Mouse (Mus musculus) megakaryocyte, adult 5-6 weeks (primary cell): ENCODE measurements around the gene Kcnk5. TPM values are rescaled to one million over a fixed set of nuclear protein-coding genes. Genes with fewer than 3 reads are reported as not detected.

Experiments used
- ATAC-seq: 2 replicates; pipeline ENCODE4 v1.8.0; 2016; ENCODE audit warnings: mild to moderate bottlenecking, inconsistent platforms; ENCODE audit not compliant: poor library complexity, severe bottlenecking
- total RNA-seq, 2 experiments: library from RNA; stranded (forward) in 1 of 2; stranded (reverse) in 1 of 2; fragments of 153-499, 151-499 nt in 1 of 2; fragments of 221-1000, 200-1000 nt in 1 of 2; gene quantifications; 2 replicates each; pipeline versions ENCODE4 v1.2.3 to v1.2.4; 2015 to 2017

The Kcnk5 gene
- total RNA-seq, 2 experiments from 2014 or later, result 0.13 to 0.22 TPM

DNA sequence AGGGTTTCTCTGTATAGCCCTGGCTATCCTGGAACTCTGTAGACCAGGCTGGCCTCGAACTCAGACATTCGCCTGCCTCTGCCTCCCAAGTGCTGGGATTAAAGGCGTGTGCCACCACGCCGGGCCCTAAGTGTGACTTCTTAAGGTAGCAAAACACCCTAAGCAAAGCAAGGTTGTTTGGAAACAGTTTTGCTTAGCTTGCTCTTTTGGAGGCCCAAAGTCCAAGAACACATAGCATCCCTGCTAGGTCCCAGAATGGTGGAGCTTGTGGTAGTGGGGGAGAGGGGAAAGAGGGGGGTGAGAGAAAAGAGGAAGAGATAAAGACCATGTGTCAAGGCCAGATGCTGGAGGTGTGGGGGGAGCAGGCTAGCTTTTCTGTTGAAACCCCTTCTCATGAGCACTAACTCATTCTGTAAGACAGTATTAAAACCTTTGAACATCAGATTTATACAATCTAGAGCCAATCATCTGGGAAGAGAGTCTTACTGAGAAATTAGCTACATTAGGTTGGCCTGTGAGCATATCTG, 21.1 kb upstream of the Kcnk5 start:
- no peak for ATAC-seq

- ATAC-seq, result no peak
Measured at GRCm38 (mm10) chr14:20201066-20201683, 19.6 kb upstream of the Kcnk5 start.

GRCm38 (mm10) chr14:20193103-20193715, 11.6 kb upstream of the Kcnk5 start:
- ATAC-seq, result no peak

GRCm38 (mm10) chr14:20191136-20191735, 9.6 kb upstream of the Kcnk5 start:
- ATAC-seq, result no peak

DNA sequence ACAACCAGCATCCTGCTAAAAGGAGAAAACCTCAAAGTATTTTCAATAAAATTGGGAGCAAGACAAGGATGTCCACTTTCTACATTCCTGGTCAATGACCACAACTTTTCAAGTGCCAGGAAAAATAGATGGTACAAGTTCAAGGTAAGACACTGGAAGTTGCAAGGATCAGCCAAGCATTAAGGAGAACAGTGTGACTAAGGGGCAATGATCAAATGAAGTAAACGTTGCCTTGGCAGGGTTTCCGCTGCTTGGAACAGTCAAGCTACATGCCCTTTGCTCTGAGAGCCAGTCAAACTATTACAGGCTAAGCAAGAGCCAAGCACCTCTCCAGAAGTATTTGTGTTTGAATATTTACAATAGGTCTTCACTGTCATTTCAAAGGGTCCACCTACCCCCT, 8.1 kb upstream of the Kcnk5 start:
- no peak for ATAC-seq

- ATAC-seq, result no peak
Measured at GRCm38 (mm10) chr14:20185426-20185825, 3.8 kb upstream of the Kcnk5 start.

- ATAC-seq, result no peak
Measured at GRCm38 (mm10) chr14:20183701-20184100, 2.1 kb upstream of the Kcnk5 start.

DNA sequence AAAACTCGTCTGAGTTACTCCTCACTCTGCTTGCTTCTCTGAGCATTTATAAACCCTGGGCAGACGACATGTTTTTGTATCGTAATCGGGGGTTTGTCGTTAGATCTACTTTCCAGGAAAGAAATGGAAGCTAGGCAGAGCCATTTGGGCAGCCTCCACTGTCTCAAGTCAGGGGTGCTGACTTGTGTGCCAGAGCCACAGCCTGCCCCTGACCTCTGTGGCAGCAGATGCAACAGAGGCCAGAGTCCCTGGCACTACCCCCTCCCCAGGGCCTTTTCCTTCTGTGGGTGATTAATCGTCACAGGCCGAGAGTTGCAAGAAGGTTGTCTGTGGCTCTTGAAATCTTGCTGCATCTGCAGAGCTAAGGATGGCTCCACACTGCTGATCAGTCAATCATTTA, 987 bp upstream of the Kcnk5 start:
- ATAC-seq, result no peak

- 0 out of 2 replicates have a peak, but pooled peaks have one; percentile 26 for ATAC-seq
Measured at GRCm38 (mm10) chr14:20180751-20181162, 852 bp downstream of the Kcnk5 start.

- ATAC-seq, result no peak
Measured at GRCm38 (mm10) chr14:20180304-20180703, 1.3 kb downstream of the Kcnk5 start.

- ATAC-seq, result no peak
Measured at GRCm38 (mm10) chr14:20179731-20180280, 1.8 kb downstream of the Kcnk5 start.

DNA sequence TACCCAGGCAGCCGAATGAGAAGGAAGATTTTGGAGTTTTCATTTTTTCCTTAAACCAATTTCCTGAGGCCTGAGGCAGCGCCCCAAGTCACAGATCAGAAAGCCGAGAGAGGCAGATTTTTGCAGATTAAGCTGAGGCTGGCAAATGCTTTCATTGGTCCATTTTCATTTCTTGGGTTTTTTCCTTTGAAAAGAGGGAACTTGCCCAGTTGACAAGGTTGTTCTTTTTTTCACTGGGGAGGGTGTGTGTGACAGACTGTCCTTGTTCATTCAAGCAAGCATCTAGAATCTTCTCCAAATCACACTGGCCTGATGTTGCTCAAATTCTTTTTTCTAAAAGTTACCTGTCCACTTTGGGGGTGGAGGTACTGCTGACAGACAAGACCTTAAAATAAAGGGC, 2.5 kb downstream of the Kcnk5 start:
- ATAC-seq, result no peak

DNA sequence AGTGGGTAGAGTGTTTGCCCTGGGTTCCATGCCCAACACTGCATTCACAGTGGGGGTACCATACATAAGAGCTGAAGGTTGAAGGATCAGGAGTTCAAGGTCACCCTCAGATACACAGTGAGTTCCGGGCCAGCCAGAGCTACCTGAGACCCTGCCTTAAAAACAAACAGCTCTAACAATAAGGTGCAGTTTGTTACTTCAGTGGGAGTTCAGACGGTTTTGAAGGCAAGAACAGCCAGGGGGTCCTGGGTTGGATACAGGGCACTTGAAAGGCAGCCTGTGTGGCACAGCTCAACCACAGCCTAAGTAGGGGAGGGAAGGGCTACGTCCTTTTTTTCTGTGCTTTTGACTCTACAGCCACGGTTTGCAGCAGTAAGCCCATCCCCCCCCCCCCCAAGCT, 3.0 kb downstream of the Kcnk5 start:
- no peak for ATAC-seq

DNA sequence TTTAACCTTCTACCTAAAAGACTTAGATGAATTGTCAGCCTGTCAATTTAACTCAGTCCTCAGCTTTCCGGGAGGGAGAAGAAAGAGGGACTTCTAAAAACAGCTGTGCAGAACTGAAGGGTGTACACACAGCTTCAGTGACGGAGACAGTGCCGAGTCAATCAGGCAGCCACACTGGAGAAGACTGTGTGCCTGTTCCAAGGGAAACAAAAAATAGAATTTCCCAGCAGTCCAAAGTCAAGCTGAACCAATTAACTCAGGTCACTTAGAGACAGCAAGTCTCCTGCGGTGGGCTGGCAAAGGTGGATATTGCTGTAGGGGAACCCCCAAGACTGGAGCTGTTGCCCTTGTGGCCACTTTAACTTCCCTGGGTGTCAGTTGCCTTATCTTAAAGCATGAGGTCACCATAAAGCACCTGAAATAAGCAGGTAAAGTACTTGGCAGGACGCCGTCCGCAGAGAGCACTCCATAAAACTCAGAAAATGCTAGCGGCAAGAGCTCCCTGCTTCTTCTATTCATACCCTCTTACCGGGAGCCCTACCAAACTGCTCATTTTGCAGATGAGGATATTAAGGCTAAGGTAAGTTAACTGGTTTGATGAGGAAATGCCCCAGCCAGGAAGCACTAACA, 4.0 kb downstream of the Kcnk5 start:
- no peak for ATAC-seq

- ATAC-seq, result no peak
Measured at GRCm38 (mm10) chr14:20175705-20176104, 5.9 kb downstream of the Kcnk5 start.

- ATAC-seq, result no peak
Measured at GRCm38 (mm10) chr14:20175114-20175513, 6.5 kb downstream of the Kcnk5 start.

DNA sequence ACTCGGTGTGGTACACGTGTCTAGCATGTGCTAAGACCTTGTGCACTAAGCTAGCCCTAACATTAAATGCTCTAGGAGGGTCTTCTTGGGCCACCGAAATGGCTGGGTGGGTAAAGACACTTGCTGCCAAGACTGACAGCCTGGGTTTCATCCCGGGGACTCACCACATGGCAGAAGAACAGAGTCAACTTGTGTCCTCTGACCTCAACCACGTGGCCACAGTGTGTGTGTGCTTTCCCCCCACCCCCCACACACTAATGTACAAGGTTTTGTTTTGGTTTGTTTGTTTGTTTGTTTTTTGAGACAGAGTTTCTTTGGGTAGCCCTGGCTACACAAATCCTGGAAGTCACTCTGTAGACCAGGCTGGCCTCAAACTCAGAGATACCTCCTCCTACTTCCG, 6.9 kb downstream of the Kcnk5 start:
- no peak for ATAC-seq

GRCm38 (mm10) chr14:20173873-20174490, 7.6 kb downstream of the Kcnk5 start:
- no peak for ATAC-seq

GRCm38 (mm10) chr14:20172924-20173323, 8.7 kb downstream of the Kcnk5 start:
- no peak for ATAC-seq

GRCm38 (mm10) chr14:20172509-20172908, 9.1 kb downstream of the Kcnk5 start:
- no peak for ATAC-seq

DNA sequence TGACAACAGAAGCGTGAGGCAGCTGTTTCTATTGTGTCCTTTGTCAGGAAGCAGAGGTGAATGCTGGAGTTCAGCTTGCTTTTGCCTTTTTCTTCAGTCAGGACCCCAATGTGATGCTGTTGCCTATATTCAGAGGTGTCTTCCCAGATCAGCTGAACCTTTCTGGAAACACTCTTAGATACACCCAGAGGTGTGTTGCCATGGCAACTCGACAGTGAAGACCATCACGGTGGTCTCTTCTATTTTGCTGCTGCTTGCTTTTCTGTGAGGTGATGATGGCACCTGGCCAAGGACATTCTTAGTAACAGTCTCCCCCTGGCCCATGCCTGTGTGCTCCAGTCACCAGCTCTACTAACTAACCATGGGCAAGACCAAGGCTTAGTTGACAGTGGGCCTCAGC, 9.8 kb downstream of the Kcnk5 start:
- ATAC-seq, result no peak
